Mouse (Mus musculus): Measurements from ENCODE around the gene Hdac5.

- TF ChIP-seq CTCF (IDR thresholded peaks at IDR 0.05; ENCODE audit: borderline replicate concordance, insufficient read depth, low read depth, low read length) = no peak
- no peak for TF ChIP-seq POLR2A (IDR thresholded peaks at IDR 0.05; ENCODE audit: borderline replicate concordance, insufficient read depth, low read length)
These were observed 41.0 kb downstream of the Hdac5 start for GRCm38 (mm10) chr11:102188980-102189379.

All from cerebellum, adult 2 months (tissue).